Mouse (Mus musculus) right cerebral cortex, postnatal 4 days (tissue): ENCODE results near the gene Hist1h2br.
"Not testable (repeated sequence)": the region's sequence is repeated elsewhere in the genome, so short reads cannot be mapped to it uniquely, and the experiment has no call there.

Experiments
- DNase-seq: peaks from one replicate; pipeline ENCODE4 v3.0.0-alpha.2; 2022

Gene Hist1h2br

GRCm38 (mm10) chr13:21833461-21833860 lies at the start of gene Hist1h2br, which contains the start of gene Hist1h2ap:
TSS of gene Hist1h2br (plus strand) at chr13:21833743.
TSS of gene Hist1h2ap (minus strand) at chr13:21833507.
- DNase-seq = not testable (repeated sequence)

DNA sequence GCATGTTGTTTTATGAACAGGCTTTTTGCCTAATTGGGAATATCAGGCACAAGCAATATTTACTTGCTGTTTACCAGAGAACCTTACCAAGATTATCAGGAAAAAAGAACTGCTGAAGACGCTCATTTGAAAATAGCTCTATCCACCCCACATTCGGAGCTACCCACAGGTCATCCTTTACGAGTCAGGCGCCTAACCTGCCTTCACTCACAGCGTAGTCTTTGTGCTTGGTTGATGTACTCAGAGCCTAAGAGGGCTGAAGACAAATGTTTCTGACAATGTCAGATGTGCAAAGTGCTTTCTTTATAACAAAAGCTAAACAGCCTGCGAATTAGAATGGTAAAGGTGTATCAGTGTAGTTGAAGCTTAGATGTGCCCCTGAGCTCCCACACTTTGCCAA lies 49.2 kb upstream of the Hist1h2br start:
- no peak for DNase-seq

DNA sequence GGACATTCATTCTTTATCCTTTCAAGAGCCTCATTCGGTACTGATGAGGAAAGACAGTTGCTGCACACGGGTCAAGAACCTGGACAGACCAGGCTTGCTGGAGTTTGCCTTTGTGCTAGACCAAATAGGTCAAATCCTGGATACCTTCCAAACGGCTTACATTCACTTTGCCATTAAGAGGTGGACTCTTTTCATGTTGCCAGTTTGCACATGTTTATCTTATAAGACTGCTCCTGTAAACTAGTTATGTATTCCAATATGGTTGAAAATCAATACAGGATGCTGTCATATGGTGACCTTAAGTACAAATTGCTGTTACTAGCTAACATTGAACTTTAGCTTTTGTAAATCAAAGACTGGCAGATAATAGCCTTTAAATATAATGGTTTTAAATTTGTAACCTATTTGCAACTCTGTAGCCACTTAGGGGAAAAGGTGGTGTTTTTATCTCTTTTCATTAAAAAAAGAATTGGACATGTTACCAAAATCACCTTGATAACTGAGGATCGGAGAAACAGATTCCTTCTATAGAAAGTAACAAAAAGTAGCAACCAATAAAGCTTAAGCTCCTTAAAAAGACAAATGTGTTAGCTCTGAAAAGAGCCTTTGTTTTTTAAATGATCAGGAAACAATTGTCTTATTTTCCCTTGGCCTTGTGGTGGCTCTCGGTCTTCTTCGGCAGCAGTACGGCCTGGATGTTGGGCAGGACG lies 47.2 kb upstream of the Hist1h2br start:
- no peak for DNase-seq

DNA sequence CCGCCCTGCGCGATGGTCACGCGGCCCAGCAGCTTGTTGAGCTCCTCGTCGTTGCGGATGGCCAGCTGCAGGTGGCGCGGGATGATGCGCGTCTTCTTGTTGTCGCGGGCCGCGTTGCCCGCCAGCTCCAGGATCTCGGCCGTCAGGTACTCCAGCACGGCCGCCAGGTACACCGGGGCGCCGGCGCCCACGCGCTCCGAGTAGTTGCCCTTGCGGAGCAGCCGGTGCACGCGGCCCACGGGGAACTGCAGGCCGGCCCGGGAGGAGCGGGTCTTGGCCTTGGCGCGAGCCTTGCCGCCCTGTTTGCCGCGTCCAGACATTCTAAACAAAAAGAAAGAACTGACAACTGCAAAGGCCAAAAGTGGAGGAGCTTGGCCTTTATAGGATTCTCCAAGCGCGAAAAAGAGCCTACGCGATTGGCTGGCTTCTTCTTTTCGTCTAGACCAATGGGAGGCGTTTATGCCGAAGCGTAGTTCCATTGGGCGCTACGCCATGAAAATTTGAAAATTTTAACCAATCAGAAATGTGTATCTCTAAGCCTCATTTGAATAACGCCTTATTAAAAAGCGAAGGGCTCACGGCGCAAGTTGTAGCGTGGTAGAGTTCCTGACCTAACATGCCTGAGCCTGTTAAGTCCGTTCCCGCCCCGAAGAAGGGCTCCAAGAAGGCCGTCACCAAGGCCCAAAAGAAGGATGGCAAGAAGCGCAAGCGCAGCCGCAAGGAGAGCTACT lies 46.5 kb upstream of the Hist1h2br start, which contains the start of the genes Hist1h2an and Hist1h2bp:
Hist1h2an (minus strand) TSS at position 320 of the 731 bp plus-strand sequence.
Hist1h2bp (plus strand) TSS at position 563 of the 731 bp plus-strand sequence.
- DNase-seq = peak; percentile 73

GRCm38 (mm10) chr13:21787760-21788593 lies 45.6 kb upstream of the Hist1h2br start:
- no peak for DNase-seq

GRCm38 (mm10) chr13:21789925-21790324 lies 43.6 kb upstream of the Hist1h2br start:
- DNase-seq = no peak

- DNase-seq = no peak
Observed at GRCm38 (mm10) chr13:21790601-21791283, 42.8 kb upstream of the Hist1h2br start.

- DNase-seq = no peak
Observed at GRCm38 (mm10) chr13:21795584-21795983, 38.0 kb upstream of the Hist1h2br start.

DNA sequence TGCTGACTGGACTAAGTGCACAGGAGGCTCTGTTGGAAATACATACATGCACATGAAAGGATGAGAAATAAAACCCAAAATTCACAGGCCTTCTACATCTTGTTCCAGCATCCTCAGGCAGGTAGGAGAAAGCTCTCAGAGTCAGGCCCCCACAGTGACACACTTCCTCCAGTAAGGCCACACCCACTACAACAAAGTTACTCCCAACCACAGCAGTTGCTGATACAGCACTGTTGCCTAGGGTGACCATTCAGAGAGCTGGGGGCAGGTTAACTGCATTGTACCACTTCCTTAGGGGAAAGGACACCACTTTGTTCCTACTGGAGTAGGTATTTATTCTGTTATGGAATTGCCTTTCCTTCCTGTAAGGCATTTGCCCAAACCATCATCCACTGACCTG lies 36.4 kb upstream of the Hist1h2br start:
- not testable (repeated sequence) for DNase-seq

DNA sequence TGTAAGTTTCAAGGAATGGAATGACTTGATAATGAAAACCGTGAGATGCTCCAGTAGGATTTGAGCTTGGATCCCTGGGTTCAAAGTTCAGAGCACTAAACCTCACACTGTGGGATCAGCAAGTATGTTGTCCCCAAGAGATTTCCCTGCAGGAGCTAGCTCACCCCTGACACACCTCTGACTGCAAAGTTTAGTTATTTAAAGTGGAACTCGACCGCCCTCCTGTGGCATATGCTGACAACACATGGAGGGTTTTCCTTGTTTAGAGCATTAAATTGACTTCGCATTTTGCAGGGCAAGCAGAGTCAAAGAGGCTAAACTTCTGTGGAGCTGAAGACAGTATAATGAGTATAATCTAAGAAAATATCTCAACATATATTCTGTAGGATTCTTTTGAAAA lies 30.5 kb upstream of the Hist1h2br start:
- not testable (repeated sequence) for DNase-seq

GRCm38 (mm10) chr13:21810073-21810472 lies 23.5 kb upstream of the Hist1h2br start, which contains the start of the genes Hist1h2bq and Hist1h2ao:
TSS of gene Hist1h2bq (minus strand) at chr13:21810197.
TSS of gene Hist1h2ao (plus strand) at chr13:21810465.
- DNase-seq = not testable (repeated sequence)

- not testable (repeated sequence) for DNase-seq
Observed at GRCm38 (mm10) chr13:21811074-21811473, 22.5 kb upstream of the Hist1h2br start.

GRCm38 (mm10) chr13:21811539-21811938 lies 22.0 kb upstream of the Hist1h2br start, which contains the start of gene Hist1h4m:
TSS of gene Hist1h4m (plus strand) at chr13:21811746.
- peak; percentile 8 for DNase-seq

DNA sequence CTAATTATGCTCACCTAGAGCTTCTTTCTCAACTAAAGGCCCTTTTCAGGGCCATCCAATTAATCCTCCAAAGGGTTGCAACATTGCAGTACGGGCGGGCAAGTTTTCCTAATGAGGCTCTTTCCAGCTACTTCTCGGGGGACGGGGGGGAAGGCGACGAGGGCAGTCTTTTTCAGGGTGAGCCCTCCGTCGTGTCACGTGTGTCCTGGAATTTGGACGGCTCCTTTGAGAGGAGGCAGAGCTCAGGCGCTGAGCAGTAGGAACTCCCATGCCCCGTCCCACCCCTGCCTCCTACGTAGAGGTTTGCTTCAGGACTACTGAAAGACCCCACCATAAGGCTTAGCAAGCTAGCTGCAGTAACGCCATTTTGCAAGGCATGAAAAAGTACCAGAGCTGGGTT lies 21.5 kb upstream of the Hist1h2br start:
- DNase-seq = not testable (repeated sequence)

DNA sequence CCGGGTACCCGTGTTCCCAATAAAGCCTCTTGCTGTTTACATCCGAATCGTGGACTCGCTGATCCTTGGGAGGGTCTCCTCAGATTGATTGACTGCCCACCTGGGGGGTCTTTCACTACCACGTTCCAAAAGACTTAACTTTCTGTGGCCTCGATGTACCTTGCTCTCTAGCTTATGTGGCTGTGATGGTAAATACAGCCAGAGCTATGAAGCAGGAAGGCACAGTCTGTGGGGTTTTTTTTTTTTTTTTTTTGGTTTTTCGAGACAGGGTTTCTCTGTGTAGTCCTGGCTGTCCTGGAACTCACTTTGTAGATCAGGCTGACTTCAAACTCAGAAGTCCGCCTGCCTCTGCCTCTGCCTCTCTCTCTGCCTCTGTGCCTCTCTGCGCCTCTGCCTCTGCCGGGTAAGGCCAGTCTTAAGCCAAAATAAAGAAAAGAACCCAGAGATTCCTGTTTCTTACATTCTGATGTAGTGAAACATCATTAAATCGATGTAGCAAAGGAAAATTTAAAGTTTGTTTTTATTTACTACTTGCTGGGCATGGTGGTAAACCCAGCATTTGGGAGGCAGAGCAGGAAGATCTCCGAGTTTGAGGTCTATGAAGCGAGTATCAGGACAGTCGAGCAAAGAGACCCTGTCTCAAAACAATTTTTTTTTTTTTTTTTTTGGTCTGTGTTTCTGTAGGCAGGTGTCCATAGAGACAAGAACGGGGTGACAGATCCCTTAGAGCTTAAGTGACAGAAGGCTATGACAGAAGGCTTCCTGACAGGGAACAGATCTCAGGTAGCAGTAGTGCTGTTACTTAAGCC lies 13.3 kb upstream of the Hist1h2br start:
- DNase-seq = not testable (repeated sequence)

DNA sequence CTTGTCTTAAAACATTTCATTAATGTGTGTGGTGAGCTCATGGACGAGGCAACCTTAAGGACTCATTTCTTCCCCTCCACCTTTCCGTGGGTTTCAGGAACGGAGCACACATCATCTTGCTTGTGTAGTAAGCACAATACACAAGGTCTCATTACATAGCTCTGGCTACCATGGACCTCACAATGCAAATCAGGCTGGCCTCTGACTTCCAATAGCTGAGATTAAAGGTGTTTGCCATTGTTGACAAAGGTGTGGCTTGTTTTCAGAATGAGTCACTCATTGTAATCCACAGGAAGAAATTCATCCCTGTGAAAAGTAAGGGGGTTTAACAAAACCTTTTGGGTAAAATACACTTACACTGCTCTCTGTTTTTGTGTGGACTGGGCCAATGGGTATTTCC lies 5.0 kb upstream of the Hist1h2br start:
- DNase-seq = no peak

DNA sequence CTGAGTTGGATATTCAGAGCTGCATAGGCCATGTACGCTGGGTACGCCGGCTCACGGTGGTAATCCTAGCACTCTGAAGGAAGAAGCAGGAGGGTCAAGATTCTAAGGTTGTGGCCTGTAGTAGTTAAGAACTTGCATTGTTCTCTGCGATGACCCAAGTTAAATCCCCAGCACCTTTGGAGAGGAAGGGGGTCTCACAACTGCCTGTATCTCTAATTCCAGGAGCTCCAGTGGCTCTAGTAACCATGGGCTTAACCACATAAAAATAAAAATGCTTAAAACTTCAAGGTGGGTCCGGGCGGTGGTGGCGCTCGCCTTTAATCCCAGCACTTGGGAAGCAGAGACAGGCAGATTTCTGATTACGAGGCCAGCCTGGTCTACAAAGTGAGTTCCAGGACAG lies 3.2 kb upstream of the Hist1h2br start:
- DNase-seq = no peak

DNA sequence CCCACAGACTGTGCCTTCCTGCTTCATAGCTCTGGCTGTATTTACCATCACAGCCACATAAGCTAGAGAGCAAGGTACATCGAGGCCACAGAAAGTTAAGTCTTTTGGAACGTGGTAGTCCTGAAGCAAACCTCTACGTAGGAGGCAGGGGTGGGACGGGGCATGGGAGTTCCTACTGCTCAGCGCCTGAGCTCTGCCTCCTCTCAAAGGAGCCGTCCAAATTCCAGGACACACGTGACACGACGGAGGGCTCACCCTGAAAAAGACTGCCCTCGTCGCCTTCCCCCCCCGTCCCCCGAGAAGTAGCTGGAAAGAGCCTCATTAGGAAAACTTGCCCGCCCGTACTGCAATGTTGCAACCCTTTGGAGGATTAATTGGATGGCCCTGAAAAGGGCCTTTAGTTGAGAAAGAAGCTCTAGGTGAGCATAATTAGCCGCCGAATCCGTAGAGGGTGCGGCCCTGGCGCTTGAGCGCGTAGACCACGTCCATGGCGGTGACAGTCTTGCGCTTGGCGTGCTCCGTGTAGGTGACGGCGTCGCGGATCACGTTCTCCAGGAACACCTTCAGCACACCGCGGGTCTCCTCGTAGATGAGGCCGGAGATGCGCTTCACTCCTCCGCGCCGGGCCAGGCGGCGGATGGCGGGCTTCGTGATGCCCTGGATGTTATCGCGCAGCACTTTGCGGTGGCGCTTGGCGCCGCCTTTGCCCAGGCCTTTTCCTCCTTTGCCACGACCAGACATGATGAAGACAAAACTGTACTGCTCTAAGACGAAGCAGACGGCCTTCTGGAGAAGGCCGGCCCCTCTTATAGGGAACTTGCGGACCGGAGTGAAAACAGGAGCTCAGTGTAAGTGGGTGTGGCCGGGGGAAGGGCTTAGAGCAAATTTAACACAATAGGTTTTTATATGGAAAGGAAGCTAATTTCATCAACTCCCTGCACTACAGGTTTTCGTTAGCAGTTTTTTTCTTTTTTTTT lies 1.8 kb upstream of the Hist1h2br start, which contains the start of gene Hist1h4n:
Hist1h4n (minus strand) TSS at position 779 of the 977 bp plus-strand sequence.
- DNase-seq = not testable (repeated sequence)

DNA sequence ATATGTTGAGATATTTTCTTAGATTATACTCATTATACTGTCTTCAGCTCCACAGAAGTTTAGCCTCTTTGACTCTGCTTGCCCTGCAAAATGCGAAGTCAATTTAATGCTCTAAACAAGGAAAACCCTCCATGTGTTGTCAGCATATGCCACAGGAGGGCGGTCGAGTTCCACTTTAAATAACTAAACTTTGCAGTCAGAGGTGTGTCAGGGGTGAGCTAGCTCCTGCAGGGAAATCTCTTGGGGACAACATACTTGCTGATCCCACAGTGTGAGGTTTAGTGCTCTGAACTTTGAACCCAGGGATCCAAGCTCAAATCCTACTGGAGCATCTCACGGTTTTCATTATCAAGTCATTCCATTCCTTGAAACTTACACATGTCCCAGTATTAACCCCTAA lies 7.0 kb downstream of the Hist1h2br start:
- DNase-seq = not testable (repeated sequence)

DNA sequence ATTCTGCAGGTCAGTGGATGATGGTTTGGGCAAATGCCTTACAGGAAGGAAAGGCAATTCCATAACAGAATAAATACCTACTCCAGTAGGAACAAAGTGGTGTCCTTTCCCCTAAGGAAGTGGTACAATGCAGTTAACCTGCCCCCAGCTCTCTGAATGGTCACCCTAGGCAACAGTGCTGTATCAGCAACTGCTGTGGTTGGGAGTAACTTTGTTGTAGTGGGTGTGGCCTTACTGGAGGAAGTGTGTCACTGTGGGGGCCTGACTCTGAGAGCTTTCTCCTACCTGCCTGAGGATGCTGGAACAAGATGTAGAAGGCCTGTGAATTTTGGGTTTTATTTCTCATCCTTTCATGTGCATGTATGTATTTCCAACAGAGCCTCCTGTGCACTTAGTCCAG lies 12.8 kb downstream of the Hist1h2br start:
- not testable (repeated sequence) for DNase-seq
